Mouse (Mus musculus): ENCODE measurements around the gene H2al1d. TPM values are rescaled to one million over a fixed set of nuclear protein-coding genes. Genes with fewer than 3 reads are reported as not detected.

H2al1d gene
- total RNA-seq, 2 experiments from 2014 or later: not detected

Other genes with a start within 250 kb of the H2al1d start
- gene H2al1a, start 9.6 kb upstream of the H2al1d start, total RNA-seq (2021): not detected
- gene H2al1b, start 6.4 kb upstream of the H2al1d start, total RNA-seq (2021): not detected
- not detected for gene H2al1c, start 3.2 kb upstream of the H2al1d start, total RNA-seq (2021)
- not detected for gene H2al1e, start 3.1 kb downstream of the H2al1d start, total RNA-seq (2021)
- not detected for gene H2al1f, start 6.3 kb downstream of the H2al1d start, total RNA-seq (2021)
- not detected for gene H2al1g, start 9.4 kb downstream of the H2al1d start, total RNA-seq (2021)
- not detected for gene H2al1h, start 12.7 kb downstream of the H2al1d start, total RNA-seq (2021)
- not detected for gene H2al1i, start 15.8 kb downstream of the H2al1d start, total RNA-seq (2021)
- not detected for gene H2al1j, start 19.0 kb downstream of the H2al1d start, total RNA-seq (2021)